Mouse (Mus musculus) urinary bladder, postnatal 10 days (tissue): Measurements from ENCODE around the gene Wdr81.

Source experiments
- DNase-seq: peaks from one replicate; pipeline ENCODE4 v3.0.0; 2022; ENCODE audit warnings: low spot score

Wdr81 gene

DNA sequence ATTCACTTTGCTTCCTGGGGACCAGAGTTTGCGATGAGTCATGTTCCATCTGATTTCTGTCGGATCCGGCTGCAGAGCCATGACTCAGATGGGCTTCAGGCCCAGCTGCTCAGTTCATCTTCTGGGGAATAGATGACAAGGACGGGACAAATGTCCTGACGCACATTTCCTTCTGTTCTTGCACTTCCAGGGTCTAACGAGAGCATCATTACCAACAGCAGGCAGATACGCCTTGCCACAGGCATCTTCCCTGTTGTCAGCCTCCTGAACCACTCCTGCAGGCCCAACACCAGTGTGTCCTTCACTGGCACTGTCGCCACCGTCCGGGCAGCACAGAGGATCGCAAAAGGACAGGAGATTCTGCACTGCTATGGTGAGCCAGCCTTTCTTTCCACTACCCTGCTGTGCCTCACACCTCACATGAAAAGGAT, 55.1 kb downstream of the Wdr81 start:
- DNase-seq: no peak

DNA sequence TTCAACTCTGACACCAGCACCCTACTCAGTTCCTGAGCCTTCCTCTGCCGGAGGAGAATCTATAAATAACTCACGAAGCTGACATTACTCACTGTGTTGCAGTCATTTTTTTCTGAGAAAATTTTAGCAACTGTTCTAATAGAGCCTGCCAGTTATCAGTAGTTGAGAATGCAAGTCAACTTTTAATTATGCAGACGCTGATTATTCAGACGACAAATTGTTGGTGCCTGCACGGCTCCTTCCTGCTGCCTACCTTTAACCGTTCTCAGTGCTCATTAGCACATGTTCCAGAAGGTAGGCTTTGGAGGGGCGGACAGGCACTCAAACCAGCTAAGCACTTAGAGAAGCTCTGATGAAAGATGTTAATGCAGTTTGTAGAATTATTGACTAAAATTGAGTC, 57.1 kb downstream of the Wdr81 start:
- no peak for DNase-seq

DNA sequence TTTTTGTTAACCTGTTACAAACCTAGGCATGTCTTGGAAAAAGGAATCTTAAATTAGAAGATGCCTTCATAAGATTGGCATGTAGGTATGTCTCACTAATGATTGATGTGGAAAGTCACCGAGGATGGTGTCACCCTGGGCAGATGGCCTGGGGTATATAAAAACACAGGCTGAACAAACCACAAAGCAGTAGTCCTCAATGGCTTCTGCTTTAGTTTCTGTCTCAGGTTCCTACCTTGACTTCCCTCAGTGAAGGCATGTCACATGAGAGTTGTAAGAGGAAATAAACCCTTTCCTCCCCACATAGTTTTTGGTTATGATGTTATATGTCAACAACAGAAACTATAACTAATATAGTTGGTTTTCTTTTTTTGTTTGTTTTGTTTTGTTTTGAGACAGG, 58.9 kb downstream of the Wdr81 start:
- DNase-seq: no peak
